Mouse (Mus musculus) testis, adult 2 months (tissue): ENCODE data around the gene Foxa3.

ENCODE experiments used
- CTCF ChIP-seq: fragments of 200-500 bp; IDR thresholded peaks from 2 replicates; pipeline ENCODE4 v1.5.1; 2012; ENCODE audit warnings: low read depth, mild to moderate bottlenecking, inconsistent platforms, low read length, moderate library complexity; ENCODE audit not compliant: control insufficient read depth, insufficient read depth, insufficient replicate concordance
- POLR2A ChIP-seq: fragments of 200-500 bp; IDR thresholded peaks from 2 replicates; pipeline ENCODE4 v1.6.1; 2012; ENCODE audit warnings: low read depth, mild to moderate bottlenecking, inconsistent platforms, low read length, moderate library complexity; ENCODE audit not compliant: control insufficient read depth

DNA sequence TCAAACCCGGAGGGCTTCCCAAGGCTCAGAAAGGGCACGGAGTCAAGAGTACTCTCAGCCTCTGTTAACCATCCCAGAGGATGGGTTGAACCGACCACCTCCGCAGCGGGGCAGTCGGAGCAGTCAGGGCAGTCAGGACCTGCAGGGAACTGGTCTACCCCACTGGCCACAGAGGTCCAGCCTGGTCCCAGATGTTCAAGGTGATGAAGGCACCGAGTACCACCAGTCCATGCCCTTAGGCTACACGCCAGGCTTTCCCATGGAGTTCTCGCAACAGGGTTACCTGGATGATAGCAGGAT is 31.4 kb upstream of the Foxa3 start:
- TF ChIP-seq CTCF = no peak
- TF ChIP-seq POLR2A = no peak
